Mouse (Mus musculus) liver, adult (tissue): ENCODE measurements around the gene Krt25.

ENCODE experiments used
- GATA4 ChIP-seq: IDR thresholded peaks from 2 replicates; pipeline ENCODE4 v1.6.1; 2014; ENCODE audit warnings: mild to moderate bottlenecking, low read length; ENCODE audit not compliant: insufficient replicate concordance

The Krt25 gene

DNA sequence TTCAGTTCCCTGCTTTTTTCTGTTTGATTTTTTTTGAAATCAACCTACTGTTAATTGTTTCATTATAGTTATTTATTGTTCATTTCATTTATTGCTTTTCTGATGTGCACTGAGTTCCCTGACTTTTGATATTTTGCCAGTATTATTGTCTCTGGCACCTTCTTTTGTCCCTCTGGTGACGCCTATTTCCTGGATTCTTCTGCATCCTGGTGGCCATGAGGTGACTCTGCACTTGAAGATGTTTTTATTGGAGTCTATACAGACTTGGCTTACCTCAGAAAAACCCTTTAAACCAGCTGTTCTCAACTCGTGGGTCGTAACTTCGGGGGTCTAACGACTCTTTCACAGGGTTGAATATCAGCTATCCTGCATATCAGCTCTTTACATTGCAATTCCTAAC lies 27.7 kb downstream of the Krt25 start:
- TF ChIP-seq GATA4 = no peak

GRCm38 (mm10) chr11:99292846-99293245 lies 29.9 kb downstream of the Krt25 start:
- no peak for TF ChIP-seq GATA4

GRCm38 (mm10) chr11:99284833-99285312 lies 37.9 kb downstream of the Krt25 start, which contains the start of gene Krt24:
Gene Krt24 (minus strand): TSS chr11:99285262.
- no peak for TF ChIP-seq GATA4

GRCm38 (mm10) chr11:99284011-99284410 lies 38.7 kb downstream of the Krt25 start:
- TF ChIP-seq GATA4 = no peak

GRCm38 (mm10) chr11:99283334-99283733 lies 39.4 kb downstream of the Krt25 start:
- no peak for TF ChIP-seq GATA4

- no peak for TF ChIP-seq GATA4
These were observed 41.6 kb downstream of the Krt25 start for GRCm38 (mm10) chr11:99281116-99281515.

- TF ChIP-seq GATA4 = no peak
These were observed 42.8 kb downstream of the Krt25 start for GRCm38 (mm10) chr11:99279986-99280385.

GRCm38 (mm10) chr11:99276786-99277185 lies 46.0 kb downstream of the Krt25 start:
- TF ChIP-seq GATA4 = no peak

GRCm38 (mm10) chr11:99275624-99276023 lies 47.1 kb downstream of the Krt25 start:
- no peak for TF ChIP-seq GATA4

GRCm38 (mm10) chr11:99272721-99273120 lies 50.0 kb downstream of the Krt25 start:
- TF ChIP-seq GATA4 = no peak

GRCm38 (mm10) chr11:99269192-99269591 lies 53.6 kb downstream of the Krt25 start:
- TF ChIP-seq GATA4 = no peak

DNA sequence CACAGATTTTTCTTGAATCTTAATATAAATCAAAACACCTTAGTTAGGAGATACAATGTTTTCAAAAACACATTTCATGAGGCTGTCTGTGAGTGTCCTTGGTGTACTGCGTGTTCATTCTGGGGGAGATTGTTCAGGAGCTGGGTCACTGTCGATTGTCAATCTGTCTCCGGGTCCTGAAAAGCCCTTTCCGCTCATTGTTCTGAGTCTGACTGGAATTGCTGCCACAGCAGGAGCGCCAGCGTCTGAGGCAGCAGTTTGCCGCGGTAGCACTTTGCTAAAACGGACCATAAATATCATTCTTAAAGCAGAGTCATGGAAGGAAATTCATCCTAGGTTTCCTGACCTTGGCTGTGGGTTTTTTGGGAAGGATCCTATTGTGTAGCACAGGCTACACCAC lies 57.0 kb downstream of the Krt25 start:
- peak; percentile 69; the same call in 1 of the 2 replicates for TF ChIP-seq GATA4
